Mouse (Mus musculus): ENCODE measurements around the gene Gm20823. TPM values are rescaled to one million over a fixed set of nuclear protein-coding genes. Genes with fewer than 3 reads are reported as not detected.
"Not testable (repeated sequence)": the region's sequence is repeated elsewhere in the genome, so short reads cannot be mapped to it uniquely, and the experiment has no call there.

Gm20823 gene
- not detected in 2 replicates for polyA plus RNA-seq (2012)

DNA sequence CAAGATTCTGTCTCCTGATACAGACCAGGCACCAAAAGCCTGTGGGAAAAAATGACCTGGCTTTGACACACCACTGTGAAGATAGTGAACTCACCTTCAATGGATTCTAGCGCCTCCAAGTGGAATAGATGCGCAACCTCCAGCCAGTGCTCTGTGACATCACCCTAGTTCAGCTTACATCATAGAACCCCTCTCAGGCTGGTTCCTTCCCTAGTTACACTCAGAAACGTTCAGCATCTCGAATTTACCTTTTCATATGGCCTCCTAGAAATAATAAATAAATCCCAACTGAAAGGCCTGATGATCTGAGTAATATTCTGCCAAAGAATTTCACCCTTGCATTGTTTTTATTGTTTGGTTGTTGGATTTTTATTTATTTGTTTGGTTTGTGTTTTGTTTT lies at the start of gene Gm20823:
Gm20823 (minus strand) TSS at position 101 of the 400 bp plus-strand sequence.
- TF ChIP-seq GATA1 (IDR thresholded peaks at IDR 0.05; ENCODE audit: low read length), result not testable (repeated sequence)

All from G1E-ER4 (cell line).